Mouse (Mus musculus) kidney, postnatal 0 days (tissue): ENCODE measurements around the gene Sfxn1. TPM values are rescaled to one million over a fixed set of nuclear protein-coding genes. Genes with fewer than 3 reads are reported as not detected.
A peak's percentile ranks its signal among the peaks of the same experiment; 100 is the strongest.

Experiments used
- ATAC-seq: fragments of 200-750 bp; cut with Nextera tagmentation; replicated peaks from 2 replicates; pipeline ENCODE4 v1.8.0; 2017; ENCODE audit warnings: low read depth, moderate number of reproducible peaks, moderate TSS enrichment, moderate library complexity; ENCODE audit not compliant: low FRiP score
- DNase-seq: peaks from one replicate; pipeline ENCODE4 v3.0.0-alpha.2; 2016; ENCODE audit warnings: low spot score
- H3K27ac ChIP-seq: fragments of 300-500 bp; sonication (generic); 2 replicates; pipeline ENCODE4 v1.5.1; 2014; ENCODE audit warnings: mild to moderate bottlenecking
- H3K27me3 ChIP-seq: fragments of 300-500 bp; sonication (generic); 2 replicates; pipeline ENCODE4 v1.6.1; 2014; ENCODE audit warnings: low read length, mixed read lengths; ENCODE audit not compliant: insufficient read depth
- H3K36me3 ChIP-seq: fragments of 300-500 bp; sonication (generic); 2 replicates; pipeline ENCODE4 v1.6.1; 2014; ENCODE audit warnings: low read length, mixed read lengths; ENCODE audit not compliant: insufficient read depth
- H3K4me1 ChIP-seq: fragments of 300-500 bp; sonication (generic); replicated peaks from 2 replicates; pipeline ENCODE4 v1.6.1; 2014; ENCODE audit warnings: antibody characterized with exemption, low read length, mixed read lengths; ENCODE audit not compliant: insufficient read depth
- H3K4me2 ChIP-seq: fragments of 300-500 bp; sonication (generic); 2 replicates; pipeline ENCODE4 v1.6.1; 2014; ENCODE audit warnings: mild to moderate bottlenecking, low read length, moderate library complexity, mixed read lengths
- H3K4me3 ChIP-seq: fragments of 300-500 bp; sonication (generic); replicated peaks from 2 replicates; pipeline ENCODE4 v1.5.1; 2014; ENCODE audit warnings: low read depth, low read length
- H3K9ac ChIP-seq: fragments of 300-500 bp; sonication (generic); 2 replicates; pipeline ENCODE4 v1.6.1; 2014; ENCODE audit warnings: low read depth, low read length
- H3K9me3 ChIP-seq: fragments of 300-500 bp; sonication (generic); replicated peaks from 2 replicates; pipeline ENCODE4 v1.6.1; 2016; ENCODE audit warnings: low read length, inconsistent platforms, mixed read lengths
- CTCF ChIP-seq: IDR thresholded peaks from 2 replicates; pipeline ENCODE4 v1.5.1; 2016; ENCODE audit warnings: antibody characterized with exemption, low read depth, mild to moderate bottlenecking, moderate library complexity
- WGBS: fragments of 180-500 bp; shearing (Covaris S2); extraction: QIAGEN DNeasy Blood & Tissue Kit; methylation state at CpG from one replicate; pipeline ENCODE4 v1.1.7; 2014; 5-methylcytosine and 5-hydroxymethylcytosine counted together
- polyA plus RNA-seq: library from polyadenylated mRNA; unstranded; fragments of >200 nt; fragmentation: Nextera tagmentation; extraction: Ambion mirVana; gene quantifications from 2 replicates; pipeline ENCODE4 v1.2.1, GENCODE M21; 2015

Gene Sfxn1
- polyA plus RNA-seq, 1 experiment from 2014 or later: 106 TPM

GRCm38 (mm10) chr13:54040256-54040655 lies 31.4 kb upstream of the Sfxn1 start:
- no peak overlapping the region for H3K27ac ChIP-seq
- H3K36me3 ChIP-seq: no peaks in the 10 kb centered on the region
- no peak for ATAC-seq
- no peaks in the 10 kb centered on the region for H3K9me3 ChIP-seq
- no peak for DNase-seq
- WGBS: 92% methylated on average over 2 of the region's 2 CpGs
- no peak overlapping the region for H3K4me2 ChIP-seq
- 0 out of 2 replicates have a peak, but pooled peaks have one; percentile 2 for TF ChIP-seq CTCF
- no peaks in the 10 kb centered on the region for H3K4me1 ChIP-seq
- no peak overlapping the region for H3K4me3 ChIP-seq
- H3K9ac ChIP-seq: no peak overlapping the region
- H3K27me3 ChIP-seq: no peaks in the 10 kb centered on the region

DNA sequence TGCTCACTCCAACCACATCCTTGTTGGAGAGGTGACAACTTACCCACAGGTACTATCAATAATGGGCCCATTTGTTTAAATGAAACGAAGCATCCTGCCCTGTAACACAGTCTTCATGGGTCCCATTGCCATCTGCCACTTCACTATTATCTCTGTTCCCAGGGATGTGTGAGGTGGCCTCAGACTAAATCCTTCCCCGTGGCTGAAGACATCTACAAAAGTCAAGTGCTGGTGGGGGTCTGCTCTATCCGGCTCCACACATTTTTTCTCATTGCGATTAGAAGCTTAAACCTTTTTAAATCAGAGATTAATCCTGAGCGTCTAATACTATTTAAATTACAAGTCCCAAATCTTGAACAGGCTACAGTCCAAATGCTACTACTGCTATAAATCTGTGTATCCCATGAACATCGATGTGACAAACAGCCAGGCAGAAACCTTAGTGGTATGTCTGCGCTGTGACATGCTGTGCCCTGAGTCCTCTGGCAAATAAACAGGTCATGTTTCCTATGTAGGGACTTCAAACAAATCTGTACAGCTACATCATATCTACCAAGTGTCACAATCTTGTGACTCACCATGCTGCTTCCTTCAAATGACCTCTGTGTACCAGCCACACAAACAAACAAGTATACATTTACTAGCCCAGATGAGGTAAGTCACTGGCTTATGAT lies 22.9 kb upstream of the Sfxn1 start:
- Histone ChIP-seq H3K27ac (no peak overlapping the region), H3K4me2 (no peak overlapping the region), H3K9me3 (no peaks in the 10 kb centered on the region), H3K9ac (no peak overlapping the region), H3K27me3 (no peaks in the 10 kb centered on the region), H3K4me3 (no peak overlapping the region), H3K4me1 (no peaks in the 10 kb centered on the region), H3K36me3 (no peaks in the 10 kb centered on the region)
- no peak for DNase-seq
- ATAC-seq: no peak
- no peak for TF ChIP-seq CTCF
- WGBS: 61% methylated on average over 7 of the region's 7 CpGs

DNA sequence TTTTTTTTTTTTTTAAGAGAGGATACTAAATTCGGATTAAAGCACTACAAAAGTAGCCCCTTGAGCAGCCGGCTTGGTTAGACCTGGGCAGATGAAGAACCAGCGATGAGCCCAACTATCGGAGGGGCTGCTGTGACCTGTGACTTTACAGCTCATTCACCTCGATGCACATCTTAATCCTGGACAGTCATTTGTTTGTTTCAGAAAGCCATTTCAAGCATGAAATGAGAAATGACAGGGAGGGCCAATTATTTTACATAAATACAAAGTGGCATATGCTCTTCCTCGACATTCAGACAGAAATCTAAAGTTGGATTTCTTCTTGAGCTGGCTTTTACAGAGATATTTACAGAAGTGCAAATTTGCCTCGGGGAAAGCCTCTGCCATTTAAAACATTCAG lies 20.0 kb upstream of the Sfxn1 start:
- Histone ChIP-seq H3K4me1 (no peaks in the 10 kb centered on the region), H3K4me2 (no peak overlapping the region), H3K36me3 (no peaks in the 10 kb centered on the region), H3K9ac (no peak overlapping the region), H3K27me3 (0 out of 2 replicates have a peak, but pooled peaks cover 4% of the 10 kb centered on the region), H3K4me3 (no peak overlapping the region), H3K27ac (no peak overlapping the region), H3K9me3 (no peaks in the 10 kb centered on the region)
- ATAC-seq: no peak
- 57% methylated on average over 7 of the region's 7 CpGs for WGBS
- no peak for DNase-seq
- no peak for TF ChIP-seq CTCF

DNA sequence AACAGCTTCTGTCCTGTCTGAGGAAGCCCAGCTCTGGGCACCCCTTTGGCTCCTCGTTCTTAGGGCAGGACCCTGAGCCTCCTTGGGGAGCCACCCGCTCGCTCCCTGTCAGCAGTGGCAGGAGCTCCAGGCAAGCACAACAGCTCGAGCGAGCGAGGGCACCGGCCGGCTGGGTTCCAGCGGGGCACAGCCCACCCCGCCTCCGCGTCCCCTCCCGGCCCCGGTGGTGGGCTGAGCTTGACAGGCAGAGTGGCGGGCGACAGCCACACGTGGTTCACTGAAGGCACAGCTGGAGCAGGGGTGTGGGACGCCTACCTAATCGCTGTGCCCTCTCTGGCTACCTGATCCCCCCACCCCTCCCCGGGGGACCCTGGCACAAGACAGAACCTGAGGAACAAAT lies 16.7 kb upstream of the Sfxn1 start:
- WGBS: 2% methylated on average over 20 of the region's 20 CpGs
- H3K27me3 ChIP-seq: 0 out of 2 replicates have a peak, but pooled peaks cover 4% of the 10 kb centered on the region
- peak overlapping the region; percentile 83 for H3K4me2 ChIP-seq
- no peaks in the 10 kb centered on the region for H3K9me3 ChIP-seq
- H3K27ac ChIP-seq: no peak overlapping the region
- no peaks in the 10 kb centered on the region for H3K36me3 ChIP-seq
- no peaks in the 10 kb centered on the region for H3K4me1 ChIP-seq
- peak overlapping the region; percentile 41 for H3K4me3 ChIP-seq
- ATAC-seq (peak; percentile 46), DNase-seq (peak; percentile 13)
- H3K9ac ChIP-seq: 0 out of 2 replicates have a peak overlapping the region, but pooled peaks have one; percentile 35
- no peak for TF ChIP-seq CTCF

- Histone ChIP-seq H3K4me3 (peak within 1 kb of the TSS; percentile 41), H3K9me3 (no peaks in the 10 kb centered on the region), H3K4me1 (no peaks in the 10 kb centered on the region), H3K27ac (no peak within 1 kb of the TSS), H3K27me3 (0 out of 2 replicates have a peak, but pooled peaks cover 4% of the 10 kb centered on the region), H3K9ac (peak within 1 kb of the TSS; percentile 35; the same call in 1 of the 2 replicates), H3K36me3 (no peaks in the 10 kb centered on the region), H3K4me2 (peak within 1 kb of the TSS; percentile 83)
- ATAC-seq (peak; percentile 52; the same call in 1 of the 2 replicates), DNase-seq (peak; percentile 57)
- peak; percentile 81 for TF ChIP-seq CTCF
- WGBS: under 1% methylated on average over 31 of the region's 31 CpGs
Observed at GRCm38 (mm10) chr13:54055448-54055861, 16.2 kb upstream of the Sfxn1 start, which contains the start of gene Drd1. Gene Drd1, minus strand, starts transcription at chr13:54055705.

DNA sequence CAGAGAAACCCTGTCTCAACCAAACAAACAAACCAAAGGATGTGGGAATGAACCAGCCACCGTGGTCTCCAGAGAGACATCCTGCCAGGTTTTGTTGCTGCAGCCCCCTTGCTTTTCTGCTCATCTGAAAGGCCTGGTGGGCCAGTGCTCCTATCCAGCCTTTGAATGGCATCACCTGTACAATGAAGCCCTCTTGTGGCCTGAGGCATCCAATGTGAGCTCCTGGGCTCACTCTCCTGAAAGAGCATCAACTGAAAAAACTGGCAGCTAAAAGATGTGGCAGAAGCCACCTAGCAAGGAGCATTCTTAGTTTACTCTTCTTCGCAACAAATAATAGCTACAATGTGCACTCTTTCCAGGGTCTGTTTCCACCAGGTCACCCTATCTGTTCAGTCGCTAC lies 9.6 kb upstream of the Sfxn1 start:
- WGBS: 85% methylated on average over 3 of the region's 3 CpGs
- DNase-seq (no peak), ATAC-seq (no peak)
- Histone ChIP-seq H3K9ac (no peak overlapping the region), H3K27me3 (no peaks in the 10 kb centered on the region), H3K27ac (no peak overlapping the region), H3K4me1 (no peaks in the 10 kb centered on the region), H3K4me2 (no peak overlapping the region), H3K4me3 (no peak overlapping the region), H3K9me3 (no peaks in the 10 kb centered on the region), H3K36me3 (no peaks in the 10 kb centered on the region)
- TF ChIP-seq CTCF: peak; percentile 13; the same call in 1 of the 2 replicates
